Mouse (Mus musculus) brain, embryonic 14.5 days (tissue): ENCODE measurements around the gene Lonp1.

Experiments
- CTCF ChIP-seq: fragments of 200-500 bp; IDR thresholded peaks from 2 replicates; pipeline ENCODE4 v1.5.1; 2012; ENCODE audit warnings: inconsistent platforms, mild to moderate bottlenecking, moderate library complexity, borderline replicate concordance; ENCODE audit not compliant: insufficient read depth, insufficient read length; ENCODE audit errors: extremely low read depth
- POLR2A ChIP-seq: fragments of 200-500 bp; IDR thresholded peaks from 2 replicates; pipeline ENCODE4 v1.6.1; 2012; ENCODE audit warnings: mild to moderate bottlenecking, inconsistent platforms, borderline replicate concordance; ENCODE audit not compliant: poor library complexity, insufficient read depth, insufficient read length, severe bottlenecking; ENCODE audit errors: extremely low read depth

GRCm38 (mm10) chr17:56626260-56626659 lies 427 bp downstream of the Lonp1 start:
- TF ChIP-seq POLR2A = no peak
- no peak for TF ChIP-seq CTCF
